Mouse (Mus musculus): ENCODE measurements at regions not wholly inside any gene's neighbourhood (a gene's known extent, or its start where the extent isn't known, plus 50 kb on each side); places are given as distances from the start of the nearest gene placed in this dataset.

DNA sequence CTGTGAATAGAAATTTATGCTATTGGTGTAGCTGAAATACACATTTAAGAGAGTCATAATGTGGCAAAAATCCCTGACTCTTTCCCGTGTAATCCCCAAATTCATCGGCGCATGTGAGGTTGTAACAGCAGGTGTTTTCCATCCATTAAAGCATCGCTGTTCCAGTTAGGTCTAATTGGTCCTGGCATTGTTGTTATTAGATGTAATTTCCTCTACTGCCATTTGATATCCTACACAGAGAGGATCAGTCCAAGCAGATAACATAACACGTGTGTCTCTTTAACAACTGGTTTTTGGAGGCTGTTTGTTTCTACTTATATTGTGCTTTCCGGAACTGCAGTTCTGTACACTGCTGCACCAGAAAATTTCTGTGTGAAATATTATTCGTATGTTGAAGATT lies 101.8 kb downstream of the Vgll3 start:
- no peak for DNase-seq

DNA sequence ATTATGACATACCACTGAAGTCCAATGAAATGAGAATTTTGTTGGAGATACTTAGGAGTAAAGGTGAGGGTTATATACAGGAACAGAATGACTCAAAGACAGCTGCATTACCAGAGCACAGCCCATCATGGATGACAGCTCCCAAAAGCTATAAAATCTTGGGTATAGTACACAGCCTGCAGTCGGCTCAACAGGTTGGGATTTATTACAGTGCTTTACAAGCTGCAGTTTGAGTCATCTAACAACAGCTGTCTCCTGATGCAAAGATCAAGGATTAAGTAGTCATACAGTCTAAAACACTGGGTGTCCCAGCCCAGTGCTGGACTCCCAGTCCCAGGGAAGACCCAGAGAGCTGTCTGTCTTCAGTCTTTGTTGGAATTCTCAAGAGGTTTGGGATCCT lies 110.9 kb downstream of the Vgll3 start:
- DNase-seq = no peak

DNA sequence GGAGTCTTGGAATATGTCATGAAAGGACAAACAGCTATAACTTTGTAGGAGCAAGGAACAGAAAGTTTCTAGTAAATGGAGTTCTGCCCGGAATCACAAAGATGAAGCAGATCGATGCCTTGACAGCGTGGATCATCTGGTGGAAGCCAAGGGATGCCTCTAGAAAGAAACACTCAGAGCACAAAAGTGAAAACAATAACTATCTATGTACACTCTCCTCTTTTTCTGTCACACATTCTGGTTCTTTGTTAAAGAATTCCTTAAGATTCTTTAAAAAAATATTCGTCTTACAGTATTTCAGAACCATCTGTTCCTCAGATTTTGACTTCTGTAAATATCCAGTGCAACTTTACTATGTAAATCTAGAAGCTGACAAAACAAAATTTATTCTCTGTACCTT lies 148.8 kb downstream of the Vgll3 start:
- DNase-seq = no peak

GRCm38 (mm10) chr16:65964260-65964659 lies 149.2 kb downstream of the Vgll3 start:
- DNase-seq = no peak

DNA sequence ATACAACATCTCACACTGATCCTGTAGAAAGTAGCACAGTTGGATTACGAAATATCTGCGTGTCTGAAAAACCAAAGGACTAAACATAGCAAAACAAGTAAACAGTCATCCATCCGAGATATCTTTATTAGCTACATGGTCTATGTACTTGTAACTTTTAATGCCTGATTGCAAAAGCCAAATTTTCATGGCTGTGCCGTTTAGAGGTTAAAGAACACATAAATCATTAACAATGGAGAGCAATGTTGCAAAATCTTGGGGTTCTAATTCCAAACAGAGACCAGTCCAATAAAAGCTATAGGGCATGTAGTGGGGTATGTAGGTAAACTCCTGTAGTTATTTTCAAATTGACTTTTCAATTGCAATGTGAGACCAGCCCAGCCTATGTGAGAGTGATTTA lies 162.0 kb downstream of the Vgll3 start:
- DNase-seq = no peak

- DNase-seq = no peak
These were observed 172.1 kb downstream of the Vgll3 start for GRCm38 (mm10) chr16:65987186-65987585.

DNA sequence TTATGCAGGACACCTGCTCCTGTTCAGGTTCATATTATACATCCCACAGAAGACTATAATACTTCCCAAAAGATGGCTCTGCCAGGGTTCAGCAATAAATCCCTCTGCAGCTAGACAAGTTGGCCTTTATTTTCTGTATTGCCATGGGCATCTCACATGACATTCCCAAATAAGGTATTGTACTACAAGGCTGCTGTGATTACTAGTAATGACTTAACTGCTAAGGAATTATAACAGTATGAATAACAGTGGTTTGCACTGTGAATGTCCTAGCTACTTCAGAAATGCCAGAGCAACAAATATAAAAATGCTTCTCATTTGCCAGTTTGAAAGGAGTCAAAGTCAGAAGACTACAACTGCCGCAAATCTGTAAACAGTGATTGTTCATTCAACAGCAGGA lies 184.3 kb downstream of the Vgll3 start:
- no peak for DNase-seq

GRCm38 (mm10) chr16:66000728-66001273 lies 185.7 kb downstream of the Vgll3 start:
- DNase-seq = no peak

- DNase-seq = peak; percentile 2 to 4
These were observed 189.6 kb downstream of the Vgll3 start for GRCm38 (mm10) chr16:66004689-66005088.

- peak; percentile 46 to 53 for DNase-seq
These were observed 191.0 kb downstream of the Vgll3 start for GRCm38 (mm10) chr16:66005954-66006580.

DNA sequence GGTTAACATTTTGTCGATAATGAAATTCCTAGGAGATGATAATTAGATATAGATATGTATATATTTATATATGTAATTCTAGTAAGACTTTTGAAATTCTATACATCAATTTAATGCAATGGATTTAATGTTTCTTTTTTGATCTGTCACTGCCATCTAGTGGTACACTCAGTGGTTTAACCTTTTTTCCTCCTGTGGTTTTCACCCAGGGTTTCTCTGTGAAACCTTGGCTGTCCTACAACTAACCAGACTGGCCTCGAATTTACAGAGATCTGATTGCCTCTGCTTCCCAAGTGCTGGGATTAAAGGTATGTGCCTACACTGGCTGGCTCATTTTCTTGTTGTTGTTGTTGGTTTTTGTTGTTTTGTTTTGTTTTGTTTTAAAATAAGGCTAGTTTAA lies 198.6 kb downstream of the Vgll3 start:
- no peak for DNase-seq

- DNase-seq = no peak
These were observed 200.0 kb downstream of the Vgll3 start for GRCm38 (mm10) chr16:66014861-66015602.

GRCm38 (mm10) chr16:66017040-66017439 lies 202.0 kb downstream of the Vgll3 start:
- peak in 1 of 2 experiments; percentile 6 for DNase-seq

- DNase-seq = no peak
These were observed 208.3 kb downstream of the Vgll3 start for GRCm38 (mm10) chr16:66023397-66023796.
